Mouse (Mus musculus) spleen, postnatal 10 days (tissue): Measurements from ENCODE around the gene Ttyh1.
A peak's percentile ranks its signal among the peaks of the same experiment; 100 is the strongest.

Source experiments
- DNase-seq, 2 experiments: peaks; one replicate each; pipeline ENCODE4 v3.0.0; 2021 to 2022; ENCODE audit warnings: low spot score in 2 of 2

Ttyh1 gene

DNA sequence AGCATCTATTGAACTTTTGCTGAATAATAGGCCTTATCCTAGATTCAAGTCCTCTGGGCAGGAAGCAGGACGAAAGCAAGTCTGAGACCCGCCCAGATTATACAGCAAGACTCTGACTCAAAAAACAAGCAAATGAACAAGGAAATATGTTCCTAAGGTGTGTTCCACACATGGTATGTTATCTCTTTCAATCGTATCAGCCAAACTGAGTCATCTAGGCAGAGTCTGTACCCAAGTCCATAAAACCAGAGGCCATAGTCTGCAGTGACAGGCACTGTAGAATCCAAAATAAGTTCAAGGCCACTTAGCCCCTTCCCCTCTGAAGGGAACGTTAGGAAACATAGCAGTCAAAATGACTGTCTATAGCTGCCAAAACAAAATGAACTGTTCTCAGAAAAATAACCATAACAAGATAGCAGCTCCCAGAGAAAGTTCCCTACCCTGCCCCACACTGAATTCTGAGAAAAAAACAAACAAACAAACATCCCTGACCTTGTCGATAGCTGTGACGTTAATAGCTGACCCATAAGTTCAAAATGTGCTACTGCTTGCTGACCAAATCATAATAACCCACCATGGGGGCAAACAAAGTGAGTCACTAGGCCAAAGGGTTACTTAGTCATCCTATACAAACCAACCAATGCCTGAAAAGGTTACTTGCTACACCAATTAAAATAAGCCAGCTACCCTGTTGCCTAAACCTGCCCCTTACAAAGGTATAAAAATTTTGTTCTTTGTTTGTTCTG lies 51.2 kb downstream of the Ttyh1 start:
- DNase-seq = no peak

DNA sequence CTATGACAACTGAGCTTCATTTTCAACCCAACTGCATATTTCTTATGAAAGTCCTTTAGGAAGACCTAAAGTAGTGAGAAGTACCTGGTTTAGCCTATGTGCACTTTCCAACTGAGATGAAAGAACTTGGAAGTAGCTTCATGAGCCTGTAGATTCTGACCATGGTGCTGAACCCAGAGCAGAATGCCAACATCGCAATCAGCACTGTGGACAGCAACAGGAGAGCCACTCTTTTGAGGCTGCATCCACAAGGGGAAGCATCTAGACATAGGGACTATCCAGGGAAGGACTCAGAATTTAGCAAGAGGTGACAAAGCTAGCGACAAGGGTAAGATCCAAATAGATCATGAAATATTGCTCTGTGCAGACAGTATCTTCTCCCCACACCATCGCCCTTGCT lies 59.2 kb downstream of the Ttyh1 start:
- peak in 1 of 2 experiments; percentile 28 for DNase-seq
